Mouse (Mus musculus): Measurements from ENCODE around the gene Ren1. TPM values are rescaled to one million over a fixed set of nuclear protein-coding genes. Genes with fewer than 3 reads are reported as not detected.

Ren1 gene
- total and polyA plus RNA-seq, 2 experiments from 2014 or later = 0.12 to 0.14 TPM

- 0 out of 2 replicates have a peak, but pooled peaks have one; percentile 9 for ATAC-seq
- WGBS = 8% methylated on average over 9 of the region's 9 CpGs
- peak; percentile 99 for TF ChIP-seq CTCF (IDR thresholded peaks at IDR 0.05; ENCODE audit: low read depth)
Observed at GRCm38 (mm10) chr1:133382008-133382407, 31.7 kb downstream of the Ren1 start.

GRCm38 (mm10) chr1:133382552-133383155 is 32.3 kb downstream of the Ren1 start:
- ATAC-seq (no peak), DNase-seq (no peak)
- H3K9me3 ChIP-seq (ENCODE audit: low read length) = no peaks in the 10 kb centered on the region
- no peak for TF ChIP-seq CTCF (IDR thresholded peaks at IDR 0.05; ENCODE audit: low read depth)
- H3K4me3 ChIP-seq (ENCODE audit: low read depth, low read length) = no peak overlapping the region
- 62% methylated on average over 12 of the region's 12 CpGs for WGBS
- no peaks in the 10 kb centered on the region; the same call in 1 of the 2 replicates for H3K36me3 ChIP-seq (ENCODE audit: insufficient read depth)
- H3K9ac ChIP-seq = no peak overlapping the region
- H3K4me1 ChIP-seq (ENCODE audit: insufficient read depth) = no peaks in the 10 kb centered on the region
- no peak overlapping the region for H3K27ac ChIP-seq (ENCODE audit: low read depth, low read length)
- no peaks in the 10 kb centered on the region for H3K27me3 ChIP-seq (ENCODE audit: insufficient read depth, low read length)
- no peak overlapping the region for H3K4me2 ChIP-seq (ENCODE audit: low read depth)

More at GRCm38 (mm10) chr1:133382008-133382407, 31.7 kb downstream of the Ren1 start:
- Histone ChIP-seq H3K27me3 (ENCODE audit: insufficient read depth, low read length) (no peaks in the 10 kb centered on the region), H3K27ac (ENCODE audit: low read depth, low read length) (no peak overlapping the region), H3K36me3 (ENCODE audit: insufficient read depth) (no peaks in the 10 kb centered on the region; the same call in 1 of the 2 replicates), H3K9ac (no peak overlapping the region), H3K4me2 (ENCODE audit: low read depth) (no peak overlapping the region), H3K9me3 (ENCODE audit: low read length) (no peaks in the 10 kb centered on the region), H3K4me3 (ENCODE audit: low read depth, low read length) (no peak overlapping the region), H3K4me1 (ENCODE audit: insufficient read depth) (no peaks in the 10 kb centered on the region)
- DNase-seq = peak; percentile 78

- no peak overlapping the region for H3K27ac ChIP-seq (ENCODE audit: low read depth, low read length)
- H3K9me3 ChIP-seq (ENCODE audit: low read length) = no peaks in the 10 kb centered on the region
- H3K4me1 ChIP-seq (ENCODE audit: insufficient read depth) = no peaks in the 10 kb centered on the region
- H3K4me2 ChIP-seq (ENCODE audit: low read depth) = no peak overlapping the region
- no peaks in the 10 kb centered on the region; the same call in 1 of the 2 replicates for H3K36me3 ChIP-seq (ENCODE audit: insufficient read depth)
- no peaks in the 10 kb centered on the region for H3K27me3 ChIP-seq (ENCODE audit: insufficient read depth, low read length)
- H3K4me3 ChIP-seq (ENCODE audit: low read depth, low read length) = no peak overlapping the region
- ATAC-seq = no peak
- no peak overlapping the region for H3K9ac ChIP-seq
- TF ChIP-seq CTCF (IDR thresholded peaks at IDR 0.05; ENCODE audit: low read depth) = no peak
- DNase-seq = no peak
- 94% methylated on average over 14 of the region's 14 CpGs for WGBS
Observed at GRCm38 (mm10) chr1:133383157-133383783, 33.0 kb downstream of the Ren1 start.

- ATAC-seq (peak; percentile 77), DNase-seq (peak; percentile 81)
- TF ChIP-seq CTCF (IDR thresholded peaks at IDR 0.05; ENCODE audit: low read depth) = peak; percentile 90
- no peaks in the 10 kb centered on the region; the same call in 1 of the 2 replicates for H3K36me3 ChIP-seq (ENCODE audit: insufficient read depth)
- H3K27ac ChIP-seq (ENCODE audit: low read depth, low read length) = no peak overlapping the region
- H3K27me3 ChIP-seq (ENCODE audit: insufficient read depth, low read length) = no peaks in the 10 kb centered on the region
- H3K4me1 ChIP-seq (ENCODE audit: insufficient read depth) = no peaks in the 10 kb centered on the region
- no peak overlapping the region; the same call in 1 of the 2 replicates for H3K4me2 ChIP-seq (ENCODE audit: low read depth)
- H3K4me3 ChIP-seq (ENCODE audit: low read depth, low read length) = no peak overlapping the region
- no peak overlapping the region for H3K9ac ChIP-seq
- H3K9me3 ChIP-seq (ENCODE audit: low read length) = no peaks in the 10 kb centered on the region
- WGBS = 34% methylated on average over 9 of the region's 9 CpGs
Observed at GRCm38 (mm10) chr1:133385506-133385905, 35.2 kb downstream of the Ren1 start.

GRCm38 (mm10) chr1:133386209-133386608 is 35.9 kb downstream of the Ren1 start:
- no peak for TF ChIP-seq CTCF (IDR thresholded peaks at IDR 0.05; ENCODE audit: low read depth)
- Histone ChIP-seq H3K4me1 (ENCODE audit: insufficient read depth) (no peaks in the 10 kb centered on the region), H3K36me3 (ENCODE audit: insufficient read depth) (no peaks in the 10 kb centered on the region; the same call in 1 of the 2 replicates), H3K9ac (no peak overlapping the region), H3K4me3 (ENCODE audit: low read depth, low read length) (no peak overlapping the region), H3K9me3 (ENCODE audit: low read length) (no peaks in the 10 kb centered on the region), H3K27ac (ENCODE audit: low read depth, low read length) (no peak overlapping the region), H3K4me2 (ENCODE audit: low read depth) (no peak overlapping the region), H3K27me3 (ENCODE audit: insufficient read depth, low read length) (no peaks in the 10 kb centered on the region)
- DNase-seq (no peak), ATAC-seq (no peak)
- WGBS = 40% methylated on average over 11 of the region's 11 CpGs

GRCm38 (mm10) chr1:133387539-133388268 is 37.4 kb downstream of the Ren1 start:
- Histone ChIP-seq H3K4me1 (ENCODE audit: insufficient read depth) (no peaks in the 10 kb centered on the region), H3K9ac (no peak overlapping the region), H3K9me3 (ENCODE audit: low read length) (no peaks in the 10 kb centered on the region), H3K27ac (ENCODE audit: low read depth, low read length) (no peak overlapping the region), H3K4me3 (ENCODE audit: low read depth, low read length) (no peak overlapping the region), H3K36me3 (ENCODE audit: insufficient read depth) (no peaks in the 10 kb centered on the region; the same call in 1 of the 2 replicates), H3K27me3 (ENCODE audit: insufficient read depth, low read length) (no peaks in the 10 kb centered on the region), H3K4me2 (ENCODE audit: low read depth) (no peak overlapping the region)
- DNase-seq (no peak), ATAC-seq (no peak)
- 63% methylated on average over 19 of the region's 19 CpGs for WGBS
- 0 out of 2 replicates have a peak, but pooled peaks have one; percentile 4 for TF ChIP-seq CTCF (IDR thresholded peaks at IDR 0.05; ENCODE audit: low read depth)
